Mouse (Mus musculus) urinary bladder, postnatal 36 days (tissue): ENCODE results near the gene Smim4.

Experiments
- DNase-seq, 2 experiments: peaks; one replicate each; pipeline ENCODE4 v3.0.0; 2022; ENCODE audit warnings: low spot score in 2 of 2, mixed read lengths in 1 of 2

Gene Smim4

DNA sequence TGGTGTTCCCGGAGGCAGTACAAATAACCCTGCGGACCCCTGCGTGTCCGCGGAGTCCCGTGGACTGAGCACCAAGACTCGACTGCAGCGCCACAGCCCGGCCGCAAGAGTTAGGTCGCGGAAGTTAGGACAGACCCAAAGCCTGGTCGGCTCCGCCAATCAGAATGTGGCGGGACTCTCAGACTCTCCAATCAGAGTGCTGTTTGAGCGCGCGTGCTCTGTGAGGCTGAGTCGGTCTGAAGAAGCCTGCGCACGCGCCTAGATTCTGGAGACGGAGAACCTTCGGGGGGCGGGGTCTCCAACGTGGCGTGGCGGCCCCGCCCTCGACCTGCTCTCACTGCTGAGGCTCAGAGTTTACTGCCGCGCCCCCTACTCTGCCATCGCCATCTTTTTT lies at the start of gene Smim4:
TSS of gene Smim4 (minus strand) at position 131 of the 394 bp plus-strand sequence.
- DNase-seq: peak; percentile 87 to 96

- DNase-seq: no peak
Measured at GRCm38 (mm10) chr14:31177715-31178114, 49.0 kb upstream of the Smim4 start.

DNA sequence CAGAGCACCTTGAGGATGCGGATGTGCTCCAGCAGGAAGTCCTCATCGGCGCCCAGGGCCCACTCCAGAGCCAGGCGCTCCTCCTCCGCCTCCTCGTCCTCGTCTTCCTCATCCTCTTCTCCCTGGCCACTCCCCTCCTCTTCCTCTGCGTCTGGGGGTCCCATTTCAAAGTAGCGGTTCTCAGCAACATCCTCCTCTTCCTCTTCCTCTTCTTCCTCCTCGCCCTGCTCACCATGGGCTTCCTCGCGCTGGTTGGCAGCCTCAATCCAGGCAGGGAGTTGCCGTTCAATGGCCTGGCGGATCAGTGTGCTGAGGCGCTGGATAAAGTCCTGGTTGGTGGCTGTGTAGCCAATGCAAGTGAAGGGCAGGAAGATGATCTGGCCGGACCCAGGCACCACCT lies 48.5 kb upstream of the Smim4 start:
- no peak for DNase-seq

- DNase-seq: no peak
Measured at GRCm38 (mm10) chr14:31173537-31173936, 44.8 kb upstream of the Smim4 start.

- DNase-seq: no peak
Measured at GRCm38 (mm10) chr14:31172781-31173455, 44.2 kb upstream of the Smim4 start.

- no peak for DNase-seq
Measured at GRCm38 (mm10) chr14:31171821-31172220, 43.1 kb upstream of the Smim4 start.

DNA sequence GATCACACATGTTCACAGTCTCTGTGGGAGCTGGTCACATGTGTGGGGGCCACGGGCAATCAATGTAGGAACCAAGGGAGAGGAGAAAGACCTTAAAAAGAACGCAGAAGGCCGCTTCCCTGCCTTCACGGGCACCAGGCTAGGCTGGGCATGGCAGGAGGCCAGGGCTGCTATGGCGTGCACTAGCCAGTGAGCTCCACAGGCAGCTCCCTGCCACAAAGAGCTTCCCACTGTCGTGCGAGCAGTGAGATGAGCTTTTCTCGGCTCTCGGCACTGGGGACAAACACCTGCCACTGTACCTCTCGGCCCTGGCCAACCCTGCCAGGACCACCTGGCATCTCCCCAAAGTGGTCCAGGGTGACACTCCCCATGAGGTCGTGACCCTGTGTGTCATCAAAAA lies 42.6 kb upstream of the Smim4 start:
- no peak for DNase-seq

DNA sequence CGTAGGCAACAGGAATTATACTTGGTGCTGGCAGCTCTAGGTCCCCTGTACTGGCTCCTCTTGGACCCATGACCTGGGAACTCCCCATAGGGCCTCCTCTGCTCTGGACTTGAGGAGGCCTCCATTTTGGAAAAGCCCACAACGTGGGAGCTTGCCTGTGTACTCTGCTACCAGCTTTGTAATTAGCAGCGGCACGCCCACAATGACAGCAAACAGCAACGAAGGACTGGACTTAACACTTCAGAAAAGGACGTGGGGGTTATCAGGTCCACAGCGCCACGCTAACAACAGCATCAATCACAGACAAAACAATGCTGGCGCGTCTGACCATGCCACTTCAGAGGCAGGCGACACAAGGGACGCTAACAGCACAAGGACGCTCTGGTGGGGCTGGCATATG lies 42.2 kb upstream of the Smim4 start:
- no peak for DNase-seq

- no peak for DNase-seq
Measured at GRCm38 (mm10) chr14:31169508-31169907, 40.8 kb upstream of the Smim4 start.

GRCm38 (mm10) chr14:31168425-31168824 lies 39.7 kb upstream of the Smim4 start, which contains the start of gene Stab1:
Gene Stab1, minus strand, starts transcription at chr14:31168641.
- DNase-seq: no peak

DNA sequence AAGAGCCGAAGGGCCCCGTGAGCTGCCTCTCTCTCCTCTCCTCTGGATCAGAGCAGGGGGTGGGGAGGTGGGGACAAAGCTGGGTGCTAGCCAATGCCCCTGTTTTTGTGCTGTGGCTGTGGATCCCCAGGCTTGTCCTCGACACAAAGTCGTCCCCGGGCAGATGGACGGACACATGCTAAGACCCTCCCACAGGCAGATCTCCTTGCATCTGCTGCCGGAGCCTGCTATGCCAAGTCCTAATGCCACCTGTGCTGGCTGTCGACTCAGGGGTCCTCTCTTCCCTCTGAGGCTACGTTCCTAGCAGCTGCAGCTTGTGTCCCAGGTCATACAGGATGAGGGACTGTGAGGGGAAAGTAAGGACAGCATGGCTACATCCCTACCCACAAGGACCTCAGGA lies 38.1 kb upstream of the Smim4 start:
- no peak for DNase-seq

DNA sequence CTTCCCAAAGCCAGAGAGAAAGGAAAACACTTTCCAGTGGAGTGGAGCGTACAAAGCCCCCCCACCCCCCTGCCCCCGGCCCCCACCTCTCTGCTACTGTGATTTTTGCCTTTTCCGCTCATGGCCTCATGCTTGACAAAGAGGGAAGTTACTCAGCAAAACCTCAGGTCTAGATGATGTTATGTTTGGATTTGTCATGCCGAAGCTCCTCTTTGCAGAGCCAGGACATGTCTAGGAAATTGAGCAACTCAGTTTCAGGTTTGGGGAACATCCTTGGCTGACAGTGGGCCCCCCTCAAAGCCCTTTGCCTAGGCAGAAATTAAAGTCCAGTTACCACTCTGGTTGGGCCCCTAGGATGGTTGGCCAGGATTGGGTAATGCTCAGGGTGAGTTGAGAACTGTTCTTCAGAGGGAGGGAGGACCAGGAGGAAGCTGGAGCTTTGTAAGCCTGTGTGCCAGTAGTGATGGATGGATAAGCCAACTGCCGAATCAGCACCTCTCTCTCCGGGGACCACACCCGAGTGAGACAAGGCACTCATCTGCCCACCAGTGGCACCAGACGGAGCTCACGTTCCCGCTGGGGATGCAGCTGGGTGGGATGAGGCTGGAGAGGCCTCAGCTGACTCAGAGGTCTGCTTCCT lies 37.4 kb upstream of the Smim4 start:
- DNase-seq: no peak

DNA sequence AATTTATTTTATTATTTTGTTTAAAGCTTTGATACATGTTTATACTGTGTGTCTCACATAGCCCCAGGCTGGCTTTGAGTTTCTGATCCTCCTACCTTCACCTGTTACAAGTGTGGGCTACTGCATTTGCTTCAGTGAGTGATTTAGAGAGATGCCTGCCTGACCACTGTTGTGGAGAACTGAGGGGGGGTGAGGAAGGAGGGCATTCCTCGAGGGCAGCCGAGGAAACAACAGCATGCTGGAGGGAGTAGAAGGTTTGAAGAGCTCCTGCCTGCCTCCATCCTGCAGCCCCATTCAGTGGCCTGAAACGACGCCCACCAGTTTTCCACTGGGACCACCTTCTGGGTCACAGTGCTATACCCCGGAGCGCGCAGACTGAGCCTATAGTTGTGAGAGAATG lies 36.7 kb upstream of the Smim4 start:
- no peak for DNase-seq

GRCm38 (mm10) chr14:31165010-31165409 lies 36.3 kb upstream of the Smim4 start:
- DNase-seq: no peak

DNA sequence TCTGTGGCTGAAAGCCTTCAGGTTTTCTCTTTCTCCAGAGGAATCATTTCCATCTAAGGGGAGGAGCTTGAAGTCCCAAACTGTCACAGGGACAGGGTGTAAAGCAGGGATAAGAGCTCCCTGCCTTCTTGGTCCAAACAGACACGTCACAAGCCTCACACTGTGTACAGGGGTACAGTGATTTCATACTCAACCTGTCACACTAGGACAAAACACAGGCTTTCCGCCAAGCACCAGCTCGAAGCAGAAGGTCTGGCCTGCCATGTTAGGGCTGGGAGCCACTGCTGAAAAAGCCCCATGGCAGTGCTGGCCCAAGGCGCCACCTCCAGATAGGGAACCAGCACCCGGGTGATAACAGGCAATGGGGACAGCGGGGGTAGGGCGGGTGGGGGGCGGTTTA lies 35.3 kb upstream of the Smim4 start:
- DNase-seq: no peak

DNA sequence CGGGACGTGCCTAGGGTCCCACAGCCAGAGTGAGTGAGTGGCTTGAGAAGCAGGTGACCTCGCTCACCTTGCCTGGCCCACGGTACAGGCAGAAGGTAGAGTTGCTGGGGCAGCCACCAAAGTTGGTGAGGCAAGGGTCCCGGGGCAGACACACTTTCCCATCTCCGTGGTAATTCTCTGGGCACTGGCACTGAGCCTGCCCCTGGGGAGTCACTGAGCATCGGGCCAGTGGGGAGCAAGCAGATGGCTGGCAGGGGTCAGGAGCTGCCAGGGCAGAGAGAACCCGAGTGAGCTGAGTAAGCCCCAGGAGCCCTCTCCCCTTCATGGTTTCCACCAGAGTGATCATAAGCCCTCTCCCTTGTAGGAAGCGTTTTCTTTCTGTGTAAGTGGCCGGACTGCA lies 32.9 kb upstream of the Smim4 start:
- no peak for DNase-seq

GRCm38 (mm10) chr14:31161191-31161590 lies 32.4 kb upstream of the Smim4 start:
- no peak for DNase-seq

DNA sequence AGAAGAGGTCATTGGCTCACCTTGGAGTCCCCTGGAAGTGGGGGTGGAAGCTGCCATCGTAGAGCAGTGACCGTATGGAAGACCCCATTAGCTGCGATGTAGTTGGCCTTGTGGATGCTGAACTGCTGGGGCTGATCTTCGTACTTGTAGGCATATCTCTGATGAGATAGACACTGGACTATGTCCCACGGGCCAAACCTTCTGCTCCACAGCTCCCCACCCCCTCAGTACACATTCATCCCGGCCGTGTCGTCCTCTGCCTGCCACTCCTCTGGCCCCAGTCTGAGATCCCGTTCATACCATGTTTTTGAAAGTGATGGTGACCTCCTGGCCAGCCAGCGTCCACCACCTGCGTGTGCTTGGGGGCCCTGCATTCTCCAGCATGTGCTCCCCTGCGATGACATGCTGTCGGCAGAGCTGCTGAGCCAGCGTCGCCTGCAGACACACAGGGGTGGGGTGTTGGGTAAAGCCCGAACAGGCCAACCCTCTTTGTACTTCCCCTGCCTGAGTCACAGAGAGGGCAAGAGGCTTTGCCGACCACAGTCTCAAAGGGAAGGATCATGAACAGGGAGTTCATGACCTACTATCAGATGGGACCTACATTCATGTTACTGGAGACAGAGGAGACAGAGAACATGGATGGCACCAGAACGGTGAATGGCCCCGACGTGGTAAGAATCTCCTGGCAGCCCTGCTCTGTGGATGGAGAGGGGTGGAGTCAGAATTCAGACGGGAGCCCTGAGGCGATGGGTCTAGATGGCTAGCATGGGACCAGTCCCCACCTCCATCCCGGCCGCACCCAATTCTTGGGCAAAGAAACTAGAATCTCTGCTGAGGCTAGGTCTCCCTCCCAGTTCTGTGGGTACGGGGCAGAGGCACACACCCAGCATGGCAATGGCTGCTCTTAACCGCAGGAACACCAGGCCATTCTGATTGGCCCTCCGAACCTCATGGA lies 31.7 kb upstream of the Smim4 start:
- no peak for DNase-seq

DNA sequence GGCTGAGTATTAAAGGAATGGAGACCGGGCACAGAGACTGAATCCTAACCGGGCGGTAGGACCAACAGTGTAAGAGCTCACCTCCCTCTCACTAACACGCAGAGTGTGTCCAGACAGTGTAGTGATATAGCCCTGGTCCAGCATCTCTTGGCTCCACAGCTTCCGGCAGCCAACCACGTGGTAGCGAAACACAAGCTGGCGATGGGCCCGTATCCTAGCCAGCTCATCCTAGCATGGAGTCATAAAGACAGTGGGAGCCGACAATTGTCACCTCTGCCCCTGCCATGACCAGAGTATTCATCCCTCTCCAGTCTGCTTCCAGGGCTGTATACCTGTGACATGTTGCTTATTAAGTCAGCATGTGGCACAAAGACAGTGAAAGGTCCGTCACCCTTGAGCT lies 16.9 kb upstream of the Smim4 start:
- DNase-seq: no peak

GRCm38 (mm10) chr14:31141011-31141410 lies 12.3 kb upstream of the Smim4 start:
- DNase-seq: no peak

DNA sequence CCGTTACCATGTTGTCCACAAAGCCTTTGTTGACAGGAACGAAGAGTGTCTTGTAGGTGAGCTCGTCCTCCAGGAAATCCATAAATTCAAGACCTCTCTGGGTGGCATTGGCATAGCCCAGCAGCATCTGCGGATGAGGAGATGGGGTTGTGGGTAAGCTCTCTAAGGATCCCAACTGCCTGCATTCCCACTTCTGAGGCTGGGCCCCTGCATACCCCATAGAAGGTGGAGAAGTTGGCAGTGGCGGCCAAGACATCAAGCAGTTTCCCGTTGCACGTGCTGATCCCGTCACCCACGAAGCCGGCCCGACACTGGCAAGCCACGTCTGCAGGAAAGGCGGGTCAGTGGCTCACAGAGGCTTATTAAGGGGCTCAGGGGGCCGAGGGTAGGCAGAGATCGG lies 11.4 kb upstream of the Smim4 start:
- no peak for DNase-seq

- no peak for DNase-seq
Measured at GRCm38 (mm10) chr14:31139666-31140065, 10.9 kb upstream of the Smim4 start.
